Comparison of ENCODE assay signal across 9 mouse cellular contexts in the genomic region with DNA sequence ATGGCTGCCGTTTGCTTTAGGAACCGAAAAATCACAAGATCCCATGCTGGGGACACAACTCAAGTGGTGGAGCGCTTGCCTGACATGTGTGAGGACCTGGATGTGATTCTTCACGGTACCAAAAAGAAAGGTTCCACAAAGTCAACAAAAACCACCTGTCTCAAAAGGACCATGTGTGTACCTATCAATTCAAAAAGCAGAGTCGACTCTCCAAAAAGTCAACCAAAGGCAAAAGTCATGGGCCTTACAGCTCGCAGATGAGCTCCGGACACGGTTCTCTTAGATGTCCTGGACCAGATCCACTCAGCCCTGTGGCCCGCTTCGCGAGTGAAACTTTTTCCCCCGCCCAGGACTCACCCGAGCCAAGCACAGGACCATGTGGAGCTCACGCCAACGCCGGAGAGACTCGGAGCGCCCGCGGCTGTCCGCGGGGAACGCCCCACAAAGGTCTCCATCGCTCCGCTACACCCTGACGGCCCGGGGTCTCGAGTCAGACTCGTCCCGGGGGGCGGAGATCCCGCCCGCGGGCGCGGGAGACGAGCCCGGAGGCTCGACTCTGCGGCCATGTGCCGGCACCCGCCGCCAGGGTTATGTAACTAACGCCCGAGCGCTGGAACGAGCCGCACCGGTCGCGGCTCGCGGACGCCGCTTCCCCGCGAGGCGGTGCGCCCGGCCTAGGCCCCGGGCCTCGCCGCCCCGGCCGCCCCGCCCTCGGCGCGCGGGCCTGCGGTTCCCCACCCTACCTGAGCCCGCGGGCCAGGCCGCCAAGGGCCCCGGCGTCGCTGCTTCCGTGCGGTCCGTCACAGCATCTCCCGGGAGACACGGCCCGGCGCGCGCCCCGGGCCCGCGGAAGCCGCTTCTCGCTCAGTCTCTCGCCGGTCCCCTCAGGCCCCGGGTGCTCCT. TPM values are rescaled to one million over a fixed set of nuclear protein-coding genes. Genes with fewer than 3 reads are reported as not detected.
DNase-seq lines count a peak whose midpoint lies in the region; ATAC-seq and TF ChIP-seq lines count a peak whose summit lies in the region.
"Had no signal": no experiment of that assay in that cellular context is flagged by ENCODE, and none has a peak within 500 bp of the region (broad histone marks: within the 10 kb centered on the region; RNA-seq: fewer than 3 reads in every experiment).

A gene (plus strand): TSS at position 767 of the 903 bp plus-strand sequence.

- peak within 1 kb of the TSS; percentile 89 for H3K9ac ChIP-seq in forebrain, embryonic 16.5 days (replicated peaks; ENCODE audit: low read depth, low read length)

- H3K4me3 ChIP-seq in cerebellum, adult 2 months (replicated peaks; ENCODE audit: insufficient read depth, low read depth, low read length), result peak within 1 kb of the TSS; percentile 48
- H3K4me3 ChIP-seq in forebrain, embryonic 16.5 days (replicated peaks; ENCODE audit: low read length), result peak within 1 kb of the TSS; percentile 93
- H3K4me3 ChIP-seq in layer of hippocampus, adult 2 months, result peak within 1 kb of the TSS; percentile 90
- H3K4me3 ChIP-seq in lung, adult 2 months (replicated peaks; ENCODE audit: extremely low read depth, low read depth, low read length), result peak within 1 kb of the TSS; percentile 65
- peak within 1 kb of the TSS; percentile 100 for H3K4me3 ChIP-seq in olfactory bulb, adult 2 months (ENCODE audit: insufficient read depth, low read depth, low read length)

- H3K4me2 ChIP-seq in forebrain, embryonic 16.5 days (ENCODE audit: low read length), result peak within 1 kb of the TSS; percentile 82

- H3K4me1 ChIP-seq in cerebellum, adult 2 months (ENCODE audit: control insufficient read depth, insufficient read depth, low read length), result no peaks in the 10 kb centered on the region; the same call in 1 of the 2 replicates
- peaks cover 17% of the 10 kb centered on the region for H3K4me1 ChIP-seq in forebrain, embryonic 16.5 days (replicated peaks; ENCODE audit: control insufficient read depth, insufficient read depth, low read length)
- H3K4me1 ChIP-seq in lung, adult 2 months (ENCODE audit: control insufficient read depth, insufficient read depth, low read length), result peaks cover 9% of the 10 kb centered on the region; the same call in 1 of the 2 replicates
- peaks cover 2% of the 10 kb centered on the region; the same call in 1 of the 2 replicates for H3K4me1 ChIP-seq in olfactory bulb, adult 2 months (ENCODE audit: control insufficient read depth, insufficient read depth, low read length)

- peak; percentile 3; the same call in 1 of the 2 replicates for ATAC-seq in forebrain, embryonic 16.5 days

- peak within 1 kb of the TSS; percentile 75 for H3K27ac ChIP-seq in cerebellum, adult 2 months (ENCODE audit: insufficient read depth, low read length)
- H3K27ac ChIP-seq in forebrain, embryonic 16.5 days (ENCODE audit: low read length), result peak within 1 kb of the TSS; percentile 97
- H3K27ac ChIP-seq in layer of hippocampus, adult 2 months, result peak within 1 kb of the TSS; percentile 97
- H3K27ac ChIP-seq in olfactory bulb, adult 2 months (ENCODE audit: insufficient read depth, low read depth, low read length), result peak within 1 kb of the TSS; percentile 93

- WGBS in cerebellum, adult 2 months, result under 1% methylated on average over 70 of the region's 94 CpGs
- WGBS in forebrain, embryonic 16.5 days, result under 1% methylated on average over 77 of the region's 94 CpGs
- WGBS in lung, adult 2 months, result 1% methylated on average over 86 of the region's 94 CpGs
- 1% methylated on average over 94 of the region's 94 CpGs for WGBS in olfactory bulb, adult 2 months

- no peaks in the 10 kb centered on the region for H3K9me3 ChIP-seq in forebrain, embryonic 16.5 days (ENCODE audit: control insufficient read depth, low read length)

- intact Hi-C loops in heart, postnatal 14 days (cut with DNase I), result loop anchor here (2.0 kb wide), 1 partner anchor 42 kb away; no protein-coding TSS in a partner anchor

- no peaks in the 10 kb centered on the region for H3K27me3 ChIP-seq in cerebellum, adult 2 months (ENCODE audit: control insufficient read depth, insufficient read depth, low read length)
- H3K27me3 ChIP-seq in forebrain, embryonic 16.5 days (replicated peaks; ENCODE audit: control insufficient read depth, insufficient read depth, low read length), result no peaks in the 10 kb centered on the region

- TF ChIP-seq CTCF in cerebellum, adult 2 months (IDR thresholded peaks at IDR 0.05; ENCODE audit: borderline replicate concordance, insufficient read depth, low read depth, low read length), result no peak
- TF ChIP-seq CTCF in layer of hippocampus, adult 2 months (conservative IDR thresholded peaks at IDR 0.05), result no peak
- no peak for TF ChIP-seq CTCF in lung, adult 2 months (IDR thresholded peaks at IDR 0.05; ENCODE audit: insufficient read depth, low read length)
- TF ChIP-seq CTCF in olfactory bulb, adult 2 months (IDR thresholded peaks at IDR 0.05; ENCODE audit: insufficient read depth, low read depth, low read length), result no peak

- peak; percentile 74 for DNase-seq in Muller cell, postnatal 12 days (ENCODE audit: inconsistent ontology term)
- peak; percentile 79 to 84 for DNase-seq in cerebellum, adult 2 months
- DNase-seq in heart, postnatal 14 days, result peak; percentile 64 to 76
- peak; percentile 13 to 34 for DNase-seq in layer of hippocampus, adult 2 months (ENCODE audit: low spot score in 2 of 2)
- DNase-seq in lung, adult 2 months, result peak; percentile 64
- DNase-seq in urinary bladder, postnatal 36 days (ENCODE audit: low spot score in 2 of 2), result peak; percentile 64 to 65

- TF ChIP-seq POLR2A in cerebellum, adult 2 months (IDR thresholded peaks at IDR 0.05; ENCODE audit: borderline replicate concordance, insufficient read depth, low read length), result no peak
- no peak for TF ChIP-seq POLR2A in lung, adult 2 months (IDR thresholded peaks at IDR 0.05; ENCODE audit: borderline replicate concordance, extremely low read depth, low read depth, low read length)
- no peak for TF ChIP-seq POLR2A in olfactory bulb, adult 2 months (IDR thresholded peaks at IDR 0.05; ENCODE audit: insufficient read depth, low read depth, low read length)

- peaks cover 3% of the 10 kb centered on the region for H3K36me3 ChIP-seq in forebrain, embryonic 16.5 days (ENCODE audit: control insufficient read depth, insufficient read depth)

RNA-seq across cellular contexts. Expression of the gene that starts here (rescaled TPM):
- not detected in 2 replicates for polyA plus RNA-seq in cerebellum, adult 2 months (2012; rRNA removed)
- polyA plus RNA-seq in forebrain, embryonic 16.5 days (2015; fragmentation: Nextera tagmentation; extraction: Ambion mirVana), result not detected in 2 replicates
- not detected for total RNA-seq in heart, postnatal 14 days (2021)
- not detected for total RNA-seq in layer of hippocampus, adult 2 months (2021)
- polyA plus RNA-seq in lung, adult 2 months (2012; rRNA removed), result not detected in 2 replicates
- polyA plus RNA-seq in olfactory bulb, adult 2 months (2012; ENCODE audit: insufficient read depth, insufficient read length, low replicate concordance, missing spikeins), result not detected in 2 replicates
- total RNA-seq: layer of hippocampus, postnatal 10 days had no signal

Comparison
In these comparisons a context has a peak if more than half of its experiments do, and no peak if none do; other contexts are left out.
1. Peak in every context shown above with its lines: DNase-seq, ATAC-seq, H3K4me3 ChIP-seq and H3K27ac ChIP-seq.
2. Peak in DNase-seq, H3K4me3 ChIP-seq and H3K27ac ChIP-seq in cerebellum, adult 2 months; RNA of the gene not detected or under 1 TPM.
3. Peak in ATAC-seq, H3K4me3 ChIP-seq, H3K27ac ChIP-seq, H3K9ac ChIP-seq and H3K4me2 ChIP-seq in forebrain, embryonic 16.5 days; RNA of the gene not detected or under 1 TPM.
4. Peak in DNase-seq in heart, postnatal 14 days; RNA of the gene not detected or under 1 TPM.
5. Peak in DNase-seq, H3K4me3 ChIP-seq and H3K27ac ChIP-seq in layer of hippocampus, adult 2 months; RNA of the gene not detected or under 1 TPM.
6. Peak in DNase-seq and H3K4me3 ChIP-seq in lung, adult 2 months; RNA of the gene not detected or under 1 TPM.
7. DNase-seq: peak in every context shown above with its lines; median percentile 82 in cerebellum, adult 2 months; 74 in Muller cell, postnatal 12 days; 70 in heart, postnatal 14 days; 64 in urinary bladder, postnatal 36 days; 64 in lung, adult 2 months; 24 in layer of hippocampus, adult 2 months.
8. H3K4me3 ChIP-seq: peak in every context shown above with its lines; median percentile 100 in olfactory bulb, adult 2 months; 93 in forebrain, embryonic 16.5 days; 90 in layer of hippocampus, adult 2 months; 65 in lung, adult 2 months; 48 in cerebellum, adult 2 months.